Mouse (Mus musculus): Measurements from ENCODE around the gene Soga1. TPM values are rescaled to one million over a fixed set of nuclear protein-coding genes. Genes with fewer than 3 reads are reported as not detected.
A peak's percentile ranks its signal among the peaks of the same experiment; 100 is the strongest.

Gene Soga1
- polyA plus RNA-seq, 1 experiment from 2014 or later = 5.4 TPM

- Histone ChIP-seq H3K9ac (replicated peaks; ENCODE audit: low read length) (peak within 1 kb of the TSS; percentile 72), H3K36me3 (replicated peaks; ENCODE audit: control insufficient read depth, insufficient read depth, low read depth, low read length) (no peaks in the 10 kb centered on the region; the same call in 1 of the 2 replicates), H3K27ac (replicated peaks; ENCODE audit: low read depth, low read length) (peak within 1 kb of the TSS; percentile 43; the same call in 1 of the 2 replicates), H3K4me1 (ENCODE audit: control insufficient read depth, insufficient read depth, low read length) (no peaks in the 10 kb centered on the region; the same call in 1 of the 2 replicates), H3K27me3 (ENCODE audit: control insufficient read depth, insufficient read depth, low read length) (no peaks in the 10 kb centered on the region), H3K4me3 (ENCODE audit: low read depth, low read length) (peak within 1 kb of the TSS; percentile 80), H3K4me2 (ENCODE audit: low read depth, low read length) (peak within 1 kb of the TSS; percentile 66), H3K9me3 (replicated peaks; ENCODE audit: control insufficient read depth, low read length) (no peaks in the 10 kb centered on the region)
- DNase-seq (ENCODE audit: low spot score) (peak; percentile 91), ATAC-seq (replicated peaks; ENCODE audit: insufficient number of reproducible peaks, low FRiP score, low TSS enrichment, low read depth) (peak; percentile 66)
- WGBS = under 1% methylated on average over 51 of the region's 56 CpGs
Observed at GRCm38 (mm10) chr2:157006511-157007233, 72.4 kb downstream of the Soga1 start, which contains the start of gene Dsn1. Gene Dsn1, minus strand, starts transcription at chr2:157007154.

- Histone ChIP-seq H3K36me3 (replicated peaks; ENCODE audit: control insufficient read depth, insufficient read depth, low read depth, low read length) (no peaks in the 10 kb centered on the region), H3K4me3 (ENCODE audit: low read depth, low read length) (no peak overlapping the region), H3K4me2 (ENCODE audit: low read depth, low read length) (no peak overlapping the region), H3K4me1 (ENCODE audit: control insufficient read depth, insufficient read depth, low read length) (no peaks in the 10 kb centered on the region; the same call in 1 of the 2 replicates), H3K9me3 (replicated peaks; ENCODE audit: control insufficient read depth, low read length) (no peaks in the 10 kb centered on the region), H3K27ac (replicated peaks; ENCODE audit: low read depth, low read length) (no peak overlapping the region), H3K9ac (replicated peaks; ENCODE audit: low read length) (no peak overlapping the region), H3K27me3 (ENCODE audit: control insufficient read depth, insufficient read depth, low read length) (no peaks in the 10 kb centered on the region)
- DNase-seq (ENCODE audit: low spot score) = no peak
- ATAC-seq (replicated peaks; ENCODE audit: insufficient number of reproducible peaks, low FRiP score, low TSS enrichment, low read depth) = no peak
- WGBS = 95% methylated on average over 4 of the region's 4 CpGs
Observed at GRCm38 (mm10) chr2:157002321-157002720, 76.7 kb downstream of the Soga1 start.

GRCm38 (mm10) chr2:156998263-156998662 is 80.8 kb downstream of the Soga1 start:
- 89% methylated on average over 5 of the region's 5 CpGs for WGBS

GRCm38 (mm10) chr2:156996576-156996975 is 82.5 kb downstream of the Soga1 start:
- ATAC-seq (replicated peaks; ENCODE audit: insufficient number of reproducible peaks, low FRiP score, low TSS enrichment, low read depth) = no peak
- no peaks in the 10 kb centered on the region for H3K4me1 ChIP-seq (ENCODE audit: control insufficient read depth, insufficient read depth, low read length)
- no peak overlapping the region for H3K4me2 ChIP-seq (ENCODE audit: low read depth, low read length)
- DNase-seq (ENCODE audit: low spot score) = peak; percentile 30
- H3K27ac ChIP-seq (replicated peaks; ENCODE audit: low read depth, low read length) = no peak overlapping the region
- no peak overlapping the region for H3K9ac ChIP-seq (replicated peaks; ENCODE audit: low read length)
- no peaks in the 10 kb centered on the region for H3K9me3 ChIP-seq (replicated peaks; ENCODE audit: control insufficient read depth, low read length)
- H3K36me3 ChIP-seq (replicated peaks; ENCODE audit: control insufficient read depth, insufficient read depth, low read depth, low read length) = no peaks in the 10 kb centered on the region
- WGBS = 73% methylated on average over 6 of the region's 6 CpGs
- H3K4me3 ChIP-seq (ENCODE audit: low read depth, low read length) = no peak overlapping the region
- H3K27me3 ChIP-seq (ENCODE audit: control insufficient read depth, insufficient read depth, low read length) = no peaks in the 10 kb centered on the region

More at GRCm38 (mm10) chr2:156998263-156998662, 80.8 kb downstream of the Soga1 start:
- Histone ChIP-seq H3K9me3 (replicated peaks; ENCODE audit: control insufficient read depth, low read length) (no peaks in the 10 kb centered on the region), H3K9ac (replicated peaks; ENCODE audit: low read length) (no peak overlapping the region), H3K27me3 (ENCODE audit: control insufficient read depth, insufficient read depth, low read length) (no peaks in the 10 kb centered on the region), H3K4me3 (ENCODE audit: low read depth, low read length) (no peak overlapping the region), H3K4me1 (ENCODE audit: control insufficient read depth, insufficient read depth, low read length) (no peaks in the 10 kb centered on the region), H3K27ac (replicated peaks; ENCODE audit: low read depth, low read length) (no peak overlapping the region), H3K4me2 (ENCODE audit: low read depth, low read length) (no peak overlapping the region), H3K36me3 (replicated peaks; ENCODE audit: control insufficient read depth, insufficient read depth, low read depth, low read length) (no peaks in the 10 kb centered on the region)
- ATAC-seq (replicated peaks; ENCODE audit: insufficient number of reproducible peaks, low FRiP score, low TSS enrichment, low read depth) (no peak), DNase-seq (ENCODE audit: low spot score) (no peak)

GRCm38 (mm10) chr2:156991470-156992319 is 87.4 kb downstream of the Soga1 start, which contains the start of gene Ndrg3:
Gene Ndrg3, minus strand, starts transcription at chr2:156992056.
- under 1% methylated on average over 66 of the region's 66 CpGs for WGBS
- H3K9ac ChIP-seq (replicated peaks; ENCODE audit: low read length) = peak within 1 kb of the TSS; percentile 85
- H3K27ac ChIP-seq (replicated peaks; ENCODE audit: low read depth, low read length) = no peak within 1 kb of the TSS
- H3K27me3 ChIP-seq (ENCODE audit: control insufficient read depth, insufficient read depth, low read length) = no peaks in the 10 kb centered on the region
- no peaks in the 10 kb centered on the region; the same call in 1 of the 2 replicates for H3K4me1 ChIP-seq (ENCODE audit: control insufficient read depth, insufficient read depth, low read length)
- ATAC-seq (replicated peaks; ENCODE audit: insufficient number of reproducible peaks, low FRiP score, low TSS enrichment, low read depth) (peak; percentile 94), DNase-seq (ENCODE audit: low spot score) (peak; percentile 99)
- no peaks in the 10 kb centered on the region for H3K36me3 ChIP-seq (replicated peaks; ENCODE audit: control insufficient read depth, insufficient read depth, low read depth, low read length)
- H3K4me2 ChIP-seq (ENCODE audit: low read depth, low read length) = peak within 1 kb of the TSS; percentile 86
- no peaks in the 10 kb centered on the region for H3K9me3 ChIP-seq (replicated peaks; ENCODE audit: control insufficient read depth, low read length)
- peak within 1 kb of the TSS; percentile 81 for H3K4me3 ChIP-seq (ENCODE audit: low read depth, low read length)

GRCm38 (mm10) chr2:156990727-156991431 is 88.2 kb downstream of the Soga1 start:
- Histone ChIP-seq H3K27ac (replicated peaks; ENCODE audit: low read depth, low read length) (no peak overlapping the region), H3K9ac (replicated peaks; ENCODE audit: low read length) (peak overlapping the region; percentile 85), H3K27me3 (ENCODE audit: control insufficient read depth, insufficient read depth, low read length) (no peaks in the 10 kb centered on the region), H3K36me3 (replicated peaks; ENCODE audit: control insufficient read depth, insufficient read depth, low read depth, low read length) (no peaks in the 10 kb centered on the region), H3K4me2 (ENCODE audit: low read depth, low read length) (peak overlapping the region; percentile 86), H3K9me3 (replicated peaks; ENCODE audit: control insufficient read depth, low read length) (no peaks in the 10 kb centered on the region), H3K4me1 (ENCODE audit: control insufficient read depth, insufficient read depth, low read length) (no peaks in the 10 kb centered on the region; the same call in 1 of the 2 replicates), H3K4me3 (ENCODE audit: low read depth, low read length) (peak overlapping the region; percentile 81)
- 3% methylated on average over 16 of the region's 16 CpGs for WGBS
- ATAC-seq (replicated peaks; ENCODE audit: insufficient number of reproducible peaks, low FRiP score, low TSS enrichment, low read depth) = no peak; the same call in 1 of the 2 replicates
- no peak for DNase-seq (ENCODE audit: low spot score)

- H3K4me2 ChIP-seq (ENCODE audit: low read depth, low read length) = no peak overlapping the region
- H3K27me3 ChIP-seq (ENCODE audit: control insufficient read depth, insufficient read depth, low read length) = no peaks in the 10 kb centered on the region
- H3K4me3 ChIP-seq (ENCODE audit: low read depth, low read length) = no peak overlapping the region
- no peak overlapping the region for H3K9ac ChIP-seq (replicated peaks; ENCODE audit: low read length)
- H3K36me3 ChIP-seq (replicated peaks; ENCODE audit: control insufficient read depth, insufficient read depth, low read depth, low read length) = no peaks in the 10 kb centered on the region
- 74% methylated on average over 3 of the region's 3 CpGs for WGBS
- no peaks in the 10 kb centered on the region for H3K9me3 ChIP-seq (replicated peaks; ENCODE audit: control insufficient read depth, low read length)
- DNase-seq (ENCODE audit: low spot score) = no peak
- H3K4me1 ChIP-seq (ENCODE audit: control insufficient read depth, insufficient read depth, low read length) = no peaks in the 10 kb centered on the region; the same call in 1 of the 2 replicates
- ATAC-seq (replicated peaks; ENCODE audit: insufficient number of reproducible peaks, low FRiP score, low TSS enrichment, low read depth) = no peak
- no peak overlapping the region for H3K27ac ChIP-seq (replicated peaks; ENCODE audit: low read depth, low read length)
Observed at GRCm38 (mm10) chr2:156987316-156987715, 91.7 kb downstream of the Soga1 start.

Data from embryonic facial prominence, embryonic 11.5 days (tissue).